Mouse (Mus musculus) left cerebral cortex, postnatal 36 days (tissue): Measurements from ENCODE around the gene Mamdc2. TPM values are rescaled to one million over a fixed set of nuclear protein-coding genes. Genes with fewer than 3 reads are reported as not detected.
A peak's percentile ranks its signal among the peaks of the same experiment; 100 is the strongest.

ENCODE experiments used
- DNase-seq, 2 experiments: peaks; one replicate each; pipeline ENCODE4 v3.0.0; 2021 to 2022; ENCODE audit warnings: low spot score in 2 of 2, mixed read lengths in 1 of 2
- intact Hi-C: fragments of 180-260 bp; cut with DNase I; formaldehyde crosslinking; loops from one replicate; pipeline ENCODE4 v1.15.1; 2025
- total RNA-seq, 2 experiments: library from RNA; stranded (reverse); gene quantifications; 2 replicates each; pipeline ENCODE4 v1.2.3; 2021

Mamdc2 gene
- total RNA-seq, 2 experiments from 2014 or later: 0.93 to 0.99 TPM

GRCm38 (mm10) chr19:23444910-23445845 lies 3.1 kb downstream of the Mamdc2 start:
- intact Hi-C loops: no loop called here
- DNase-seq: no peak

- intact Hi-C loops: no loop called here
- no peak for DNase-seq
Observed at GRCm38 (mm10) chr19:23435731-23436130, 12.5 kb downstream of the Mamdc2 start.

- intact Hi-C loops: no loop called here
- DNase-seq: no peak
Observed at GRCm38 (mm10) chr19:23434433-23434832, 13.8 kb downstream of the Mamdc2 start.

- intact Hi-C loops: no loop called here
Observed at GRCm38 (mm10) chr19:23417668-23418067, 30.6 kb downstream of the Mamdc2 start.

GRCm38 (mm10) chr19:23410800-23411199 lies 37.4 kb downstream of the Mamdc2 start:
- intact Hi-C loops: no loop called here
- DNase-seq: no peak

More at GRCm38 (mm10) chr19:23417668-23418067, 30.6 kb downstream of the Mamdc2 start:
- DNase-seq: no peak

- no peak for DNase-seq
- intact Hi-C loops: no loop called here
Observed at GRCm38 (mm10) chr19:23410328-23410727, 37.9 kb downstream of the Mamdc2 start.

- DNase-seq: no peak
- intact Hi-C loops: no loop called here
Observed at GRCm38 (mm10) chr19:23401469-23402135, 46.6 kb downstream of the Mamdc2 start.

- intact Hi-C loops: no loop called here
- DNase-seq: peak in 1 of 2 experiments; percentile 12
Observed at GRCm38 (mm10) chr19:23400485-23400884, 47.8 kb downstream of the Mamdc2 start.

GRCm38 (mm10) chr19:23395956-23396355 lies 52.3 kb downstream of the Mamdc2 start:
- intact Hi-C loops: no loop called here
- DNase-seq: no peak

- intact Hi-C loops: no loop called here
- no peak for DNase-seq
Observed at GRCm38 (mm10) chr19:23394597-23394996, 53.6 kb downstream of the Mamdc2 start.

GRCm38 (mm10) chr19:23388862-23389272 lies 59.4 kb downstream of the Mamdc2 start:
- intact Hi-C loops: no loop called here
- DNase-seq: no peak

- DNase-seq: no peak
- intact Hi-C loops: no loop called here
Observed at GRCm38 (mm10) chr19:23388083-23388861, 60.0 kb downstream of the Mamdc2 start.

- no peak for DNase-seq
- intact Hi-C loops: no loop called here
Observed at GRCm38 (mm10) chr19:23382396-23382795, 65.8 kb downstream of the Mamdc2 start.

- DNase-seq: no peak
Observed at GRCm38 (mm10) chr19:23380968-23381367, 67.3 kb downstream of the Mamdc2 start.

GRCm38 (mm10) chr19:23379752-23380504 lies 68.3 kb downstream of the Mamdc2 start:
- DNase-seq: no peak
- intact Hi-C loops: no loop called here

More at GRCm38 (mm10) chr19:23380968-23381367, 67.3 kb downstream of the Mamdc2 start:
- intact Hi-C loops: no loop called here

- intact Hi-C loops: no loop called here
- DNase-seq: no peak
Observed at GRCm38 (mm10) chr19:23376536-23377201, 71.6 kb downstream of the Mamdc2 start.

GRCm38 (mm10) chr19:23374941-23375656 lies 73.1 kb downstream of the Mamdc2 start:
- no peak for DNase-seq

GRCm38 (mm10) chr19:23373728-23374127 lies 74.5 kb downstream of the Mamdc2 start:
- DNase-seq: peak; percentile 37 to 40
- intact Hi-C loops: loop anchor here (2.0 kb wide), 1 partner anchor 149 kb away; no protein-coding TSS in a partner anchor

More at GRCm38 (mm10) chr19:23374941-23375656, 73.1 kb downstream of the Mamdc2 start:
- intact Hi-C loops: no loop called here
